Mouse (Mus musculus) kidney, postnatal 36 days (tissue): ENCODE results near the gene Slc38a9.
A peak's percentile ranks its signal among the peaks of the same experiment; 100 is the strongest.

Experiments used
- DNase-seq, 2 experiments: peaks; one replicate each; pipeline ENCODE4 v3.0.0; 2021 to 2022; ENCODE audit warnings: mixed read lengths in 2 of 2

The Slc38a9 gene

GRCm38 (mm10) chr13:112746695-112747055, 86.1 kb downstream of the Slc38a9 start:
- no peak for DNase-seq

GRCm38 (mm10) chr13:112747808-112748430, 87.4 kb downstream of the Slc38a9 start:
- no peak for DNase-seq

- no peak for DNase-seq
These were observed 88.4 kb downstream of the Slc38a9 start for GRCm38 (mm10) chr13:112748808-112749510.

GRCm38 (mm10) chr13:112749881-112750280, 89.3 kb downstream of the Slc38a9 start:
- no peak for DNase-seq

GRCm38 (mm10) chr13:112751454-112752308, 91.1 kb downstream of the Slc38a9 start:
- peak; percentile 72 to 77 for DNase-seq

DNA sequence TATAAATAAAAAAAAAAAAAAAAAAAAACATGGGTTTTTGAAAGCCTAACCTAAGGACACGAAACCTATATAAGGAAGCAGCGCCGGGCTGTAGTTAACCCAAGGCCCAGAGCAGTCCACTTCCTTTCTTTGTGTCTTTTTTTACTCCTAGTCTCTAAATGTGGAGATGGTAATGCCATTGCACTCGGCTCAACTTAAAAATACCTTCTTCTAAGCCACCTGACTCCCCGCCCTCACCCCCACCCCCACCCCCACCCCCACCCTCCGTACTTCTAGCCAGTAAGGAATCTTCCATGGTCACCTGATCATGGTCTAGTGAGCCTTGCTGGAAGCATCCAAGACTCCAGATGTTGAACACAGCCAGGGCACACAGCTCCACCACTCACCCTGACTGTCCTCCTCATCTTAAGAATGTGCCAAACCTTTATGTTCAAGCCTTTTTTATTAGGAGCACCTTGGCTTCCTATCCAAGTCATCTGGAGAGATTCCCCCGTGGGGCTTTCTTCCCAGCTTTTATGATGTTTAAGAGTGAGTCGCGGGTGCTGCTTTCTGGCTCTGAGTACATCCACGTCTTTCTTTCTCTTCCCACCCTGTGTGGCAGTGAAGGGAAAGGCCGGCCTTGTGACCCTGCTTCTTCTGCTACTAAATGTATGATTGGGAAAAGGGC, 91.9 kb downstream of the Slc38a9 start:
- no peak for DNase-seq

DNA sequence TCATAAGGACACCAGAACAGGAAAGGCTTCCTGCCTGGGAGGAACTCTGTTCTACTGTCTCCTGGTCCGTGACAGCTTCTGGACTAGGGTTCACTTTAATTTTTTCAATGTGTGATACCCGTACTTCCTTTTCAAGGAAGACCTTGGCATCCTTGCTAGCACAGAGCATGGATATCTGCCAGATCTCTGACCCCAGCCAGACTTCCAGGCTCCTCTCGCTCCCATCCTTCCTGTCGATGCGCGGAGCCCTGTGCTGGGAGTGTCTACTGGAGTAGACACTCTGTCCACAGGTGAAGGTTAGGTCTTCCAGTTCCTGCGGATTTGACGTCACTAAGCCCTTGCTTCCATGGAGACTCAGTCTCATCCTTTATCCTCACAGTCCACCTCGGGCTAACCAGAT, 93.0 kb downstream of the Slc38a9 start:
- DNase-seq: peak; percentile 80 to 88

- DNase-seq: no peak
These were observed 94.3 kb downstream of the Slc38a9 start for GRCm38 (mm10) chr13:112754871-112755270.

DNA sequence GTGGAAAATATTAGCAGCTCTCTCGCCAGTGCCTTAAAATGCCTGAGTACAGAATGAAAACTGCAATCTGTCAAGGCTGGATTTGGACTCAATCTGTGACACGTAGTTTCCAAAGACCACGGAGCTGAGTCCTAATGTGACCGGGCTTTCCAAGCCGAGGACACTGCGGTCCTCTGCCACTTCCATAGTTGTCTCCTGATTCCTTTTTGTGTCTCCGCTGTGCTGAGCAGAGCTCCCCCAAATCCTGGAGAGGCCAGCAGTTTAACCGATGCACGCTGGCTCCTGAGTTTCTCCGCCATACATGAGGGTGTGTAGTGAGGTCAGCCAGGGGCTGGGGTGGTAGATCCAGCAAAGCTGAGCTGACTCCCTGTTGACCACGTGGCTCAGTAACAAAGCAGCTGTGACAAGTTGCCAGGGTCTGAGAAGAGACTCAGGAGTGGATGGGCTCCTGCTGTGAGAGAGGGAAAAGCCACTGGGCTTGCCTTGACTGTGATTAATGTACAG, 95.0 kb downstream of the Slc38a9 start:
- DNase-seq: peak in 1 of 2 experiments; percentile 32

DNA sequence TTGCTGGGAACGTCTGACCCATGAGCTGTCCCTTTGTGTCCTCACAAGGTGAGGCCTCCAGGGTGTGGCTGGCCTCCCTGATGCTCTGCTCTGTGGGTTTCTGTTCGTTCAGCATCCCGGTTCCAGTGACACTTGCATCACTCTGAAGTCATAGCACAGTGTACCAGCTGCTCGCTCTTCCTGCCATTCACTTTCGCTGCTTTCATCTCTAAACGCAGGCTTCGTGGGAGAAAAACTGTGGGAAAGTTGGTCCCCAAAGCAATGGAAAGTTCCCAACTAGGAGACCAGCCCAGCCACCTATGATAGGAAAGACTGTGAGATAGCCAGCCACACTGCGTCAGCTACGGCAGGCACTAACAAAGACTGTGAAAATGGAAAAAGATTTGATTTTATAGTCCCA, 96.8 kb downstream of the Slc38a9 start:
- peak in 1 of 2 experiments; percentile 23 for DNase-seq

DNA sequence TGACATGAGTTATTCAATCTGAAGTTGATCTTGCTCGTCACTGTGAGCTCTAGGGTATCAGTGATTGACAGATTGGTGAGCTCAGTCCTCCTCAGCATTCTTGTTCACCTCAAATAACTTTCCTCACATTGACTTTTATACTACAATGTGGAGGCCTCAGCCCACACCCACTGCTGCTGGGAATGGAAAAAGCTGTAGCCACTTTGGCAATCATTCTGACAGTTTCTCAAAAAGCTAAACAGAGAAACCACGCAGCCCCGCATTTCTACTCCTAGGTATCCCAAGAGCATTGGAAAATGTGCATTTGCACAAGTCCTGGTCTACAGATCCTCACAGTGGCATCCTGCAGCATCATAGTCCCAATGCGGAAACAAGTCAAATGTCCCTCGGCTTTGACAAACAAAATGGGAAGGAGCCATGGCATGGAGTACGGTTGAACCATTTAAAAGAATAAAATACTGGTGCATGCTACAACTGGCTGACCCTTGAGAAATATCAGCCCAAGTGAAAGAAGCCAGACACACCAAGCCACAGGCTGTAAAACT, 98.1 kb downstream of the Slc38a9 start:
- no peak for DNase-seq

GRCm38 (mm10) chr13:112759364-112759763, 98.8 kb downstream of the Slc38a9 start:
- DNase-seq: no peak

DNA sequence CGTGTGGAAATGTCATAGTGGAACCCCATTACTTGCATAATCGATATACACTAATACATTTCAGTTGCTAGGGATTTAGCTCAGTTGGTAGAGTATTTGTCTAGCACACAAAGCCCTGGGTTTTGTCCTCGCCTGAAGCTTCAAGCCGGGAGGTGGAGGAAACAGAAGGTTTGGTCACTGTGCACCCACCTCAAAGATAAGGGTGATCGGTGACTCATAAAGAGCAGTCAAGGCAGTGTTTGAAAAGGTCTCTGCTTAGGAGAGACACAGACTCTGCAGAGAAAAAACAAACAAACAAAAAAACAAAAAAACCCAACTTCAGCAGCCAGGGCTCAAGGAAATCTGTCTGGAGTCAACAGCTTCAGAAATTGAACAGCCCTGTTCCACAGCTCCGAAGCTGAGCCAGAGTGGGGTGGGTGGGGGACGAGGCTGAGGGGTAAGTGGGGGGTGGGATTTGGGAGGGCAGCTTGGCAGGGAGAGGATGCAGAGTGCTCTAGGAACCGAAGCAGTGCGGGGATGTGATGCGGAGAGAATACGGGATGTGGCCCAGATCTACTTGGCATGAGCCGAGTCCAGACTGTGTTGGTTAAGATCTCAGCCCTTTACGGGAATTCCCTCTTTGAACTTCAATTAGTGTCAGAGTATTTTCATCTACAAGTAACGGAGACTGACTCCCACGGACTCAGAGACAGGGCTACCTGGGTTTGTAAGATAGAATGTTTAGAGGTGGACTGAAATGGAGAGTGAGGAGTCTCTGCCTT, 99.4 kb downstream of the Slc38a9 start:
- DNase-seq: no peak

- peak; percentile 51 to 69 for DNase-seq
These were observed 100.0 kb downstream of the Slc38a9 start for GRCm38 (mm10) chr13:112760538-112760881.

GRCm38 (mm10) chr13:112761787-112762186, 101.2 kb downstream of the Slc38a9 start:
- peak; percentile 36 to 68 for DNase-seq

- DNase-seq: peak; percentile 28 to 45
These were observed 102.0 kb downstream of the Slc38a9 start for GRCm38 (mm10) chr13:112762548-112762947.

GRCm38 (mm10) chr13:112763531-112764091, 103.1 kb downstream of the Slc38a9 start:
- DNase-seq: peak; percentile 78 to 83

GRCm38 (mm10) chr13:112764556-112764955, 104.0 kb downstream of the Slc38a9 start:
- DNase-seq: peak; percentile 41 to 84

DNA sequence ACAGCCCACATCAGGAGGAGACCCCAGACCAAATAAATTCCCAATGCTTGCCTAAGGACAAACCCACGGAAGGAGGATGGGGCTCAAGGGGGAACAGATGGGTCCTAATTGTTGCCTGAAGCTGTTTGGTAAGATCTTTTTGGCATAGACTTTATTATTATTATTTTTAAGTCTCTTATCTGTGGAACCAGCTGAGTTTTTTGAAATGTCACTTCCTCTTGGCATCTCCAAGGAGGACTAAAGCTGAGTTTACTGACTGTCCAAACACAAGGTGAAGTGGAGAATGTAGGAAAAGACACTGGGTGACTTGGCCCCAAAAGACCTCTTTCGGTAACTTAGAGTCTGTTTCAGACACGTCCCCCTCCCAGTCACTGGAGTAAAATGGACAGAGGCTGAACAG, 105.1 kb downstream of the Slc38a9 start:
- peak in 1 of 2 experiments; percentile 49 for DNase-seq

GRCm38 (mm10) chr13:112770528-112771328, 110.2 kb downstream of the Slc38a9 start:
- peak; percentile 26 to 44 for DNase-seq
